In genomic region chr3:146684811-146685675, GRCm38 (mm10) we compare ENCODE assay signal across 8 mouse cellular contexts. TPM values are rescaled to one million over a fixed set of nuclear protein-coding genes. Genes with fewer than 3 reads are reported as not detected.
DNase-seq lines count a peak whose midpoint lies in the region; ATAC-seq and TF ChIP-seq lines count a peak whose summit lies in the region.

Gene Samd13 (minus strand): TSS chr3:146685592.

- no peaks in the 10 kb centered on the region for H3K36me3 ChIP-seq in heart, embryonic 11.5 days (ENCODE audit: control insufficient read depth, insufficient read depth, low read length)
- no peaks in the 10 kb centered on the region for H3K36me3 ChIP-seq in liver, embryonic 14.5 days (replicated peaks; ENCODE audit: control insufficient read depth, insufficient read depth, low read depth)

- TF ChIP-seq EP300 in liver, embryonic 14.5 days (IDR thresholded peaks at IDR 0.05; ENCODE audit: low read depth): no peak

- TF ChIP-seq POLR2A in embryonic fibroblast, embryonic 13.5 days (IDR thresholded peaks at IDR 0.05; ENCODE audit: low read depth, low read length): peak; percentile 39; the same call in 1 of the 2 replicates

- no peaks in the 10 kb centered on the region for H3K9me3 ChIP-seq in heart, embryonic 11.5 days (replicated peaks; ENCODE audit: control insufficient read depth, low read length)
- no peaks in the 10 kb centered on the region for H3K9me3 ChIP-seq in liver, embryonic 14.5 days (ENCODE audit: control insufficient read depth, low read length)

- H3K4me3 ChIP-seq in embryonic fibroblast, embryonic 13.5 days (ENCODE audit: insufficient read depth, low read length): peak within 1 kb of the TSS; percentile 49
- H3K4me3 ChIP-seq in heart, embryonic 11.5 days (ENCODE audit: low read depth, low read length): peak within 1 kb of the TSS; percentile 50
- peak within 1 kb of the TSS; percentile 49 to 55 for H3K4me3 ChIP-seq in liver, embryonic 14.5 days (ENCODE audit: insufficient read depth in 1 of 2, low read depth in 2 of 2, low read length in 2 of 2)

- peak within 1 kb of the TSS; percentile 83 for H3K4me2 ChIP-seq in heart, embryonic 11.5 days
- H3K4me2 ChIP-seq in liver, embryonic 14.5 days (ENCODE audit: low read depth): peak within 1 kb of the TSS; percentile 76

- DNase-seq in cerebellum, postnatal 10 days: peak; percentile 83 to 89
- DNase-seq in cerebellum, adult 9-11 months: no peak
- DNase-seq in kidney, adult 9 months: peak; percentile 12
- no peak for DNase-seq in liver, embryonic 14.5 days (ENCODE audit: low read depth in 3 of 3, low spot score in 3 of 3)
- DNase-seq in neural tube, embryonic 10.5 days (ENCODE audit: extremely low spot score, low spot score): peak; percentile 80
- peak; percentile 80 for DNase-seq in testis, postnatal 10 days (ENCODE audit: low spot score)

- 3% methylated on average over 50 of the region's 50 CpGs for WGBS in heart, embryonic 11.5 days (ENCODE audit: insufficient replicate concordance)
- 4% methylated on average over 50 of the region's 50 CpGs for WGBS in liver, embryonic 14.5 days (ENCODE audit: insufficient replicate concordance)

- no peak within 1 kb of the TSS for H3K27ac ChIP-seq in embryonic fibroblast, embryonic 13.5 days (ENCODE audit: insufficient read depth, low read length)
- H3K27ac ChIP-seq in heart, embryonic 11.5 days (ENCODE audit: low read depth, low read length): no peak within 1 kb of the TSS
- H3K27ac ChIP-seq in liver, embryonic 14.5 days: no peak within 1 kb of the TSS

- no peaks in the 10 kb centered on the region for H3K27me3 ChIP-seq in heart, embryonic 11.5 days (ENCODE audit: control insufficient read depth, insufficient read depth, low read length)
- peaks cover 17% of the 10 kb centered on the region for H3K27me3 ChIP-seq in liver, embryonic 14.5 days (ENCODE audit: control insufficient read depth, insufficient read depth, low read length)

- TF ChIP-seq CTCF in embryonic fibroblast, embryonic 13.5 days (IDR thresholded peaks at IDR 0.05; ENCODE audit: borderline replicate concordance, insufficient read depth, low read length): no peak
- no peak for TF ChIP-seq CTCF in liver, embryonic 14.5 days (IDR thresholded peaks at IDR 0.05; ENCODE audit: low read depth)

- H3K4me1 ChIP-seq in embryonic fibroblast, embryonic 13.5 days (ENCODE audit: control insufficient read depth, insufficient read depth, low read length): peaks cover 5% of the 10 kb centered on the region; the same call in 1 of the 2 replicates
- peaks cover 27% of the 10 kb centered on the region for H3K4me1 ChIP-seq in heart, embryonic 11.5 days (ENCODE audit: control insufficient read depth, insufficient read depth, low read length)
- peaks cover 0 to 11% of the 10 kb centered on the region in 2 experiments; a peak in 2 of 4 replicates for H3K4me1 ChIP-seq in liver, embryonic 14.5 days (replicated peaks; ENCODE audit: control insufficient read depth in 2 of 2, insufficient read depth in 2 of 2, low read length in 1 of 2)

- H3K9ac ChIP-seq in heart, embryonic 11.5 days (ENCODE audit: low read depth, low read length): peak within 1 kb of the TSS; percentile 63
- H3K9ac ChIP-seq in liver, embryonic 14.5 days (replicated peaks): peak within 1 kb of the TSS; percentile 1

- peak; percentile 82 for ATAC-seq in heart, embryonic 11.5 days (replicated peaks; ENCODE audit: insufficient number of reproducible peaks, low FRiP score, low TSS enrichment)
- peak; percentile 36 for ATAC-seq in liver, embryonic 14.5 days (ENCODE audit: insufficient read depth)

RNA-seq across cellular contexts. Expression of gene Samd13, which starts in this region (rescaled TPM):
- polyA plus RNA-seq in embryonic fibroblast, embryonic 13.5 days (2011; ENCODE audit: insufficient read length, low read depth, missing spikeins): 0.53 and 1.1 TPM in 2 replicates
- 1.2 and 1.7 TPM in 2 replicates for polyA plus RNA-seq in heart, embryonic 11.5 days (2014; fragmentation: Nextera tagmentation; extraction: Ambion mirVana)
- 0.06 and 0.27 TPM in 2 replicates for polyA plus RNA-seq in liver, embryonic 14.5 days (2012; rRNA removed)
- polyA plus RNA-seq in liver, embryonic 14.5 days (2014; fragmentation: Nextera tagmentation; extraction: Ambion mirVana): 0.15 TPM in 1 of 2 replicates, not detected in the other

Comparison
In these comparisons a context has a peak if more than half of its experiments do, and no peak if none do; other contexts are left out.
1. DNase-seq: peak in cerebellum, postnatal 10 days (2 of 2), kidney, adult 9 months (single experiment), neural tube, embryonic 10.5 days (single experiment) and testis, postnatal 10 days (single experiment); none in cerebellum, adult 9-11 months (single experiment) and liver, embryonic 14.5 days (0 of 3).
2. Peak in ATAC-seq, H3K4me3 ChIP-seq, H3K9ac ChIP-seq and H3K4me2 ChIP-seq in liver, embryonic 14.5 days; RNA of the gene not detected or under 1 TPM.
3. Peak in every context shown above with its lines, with median percentiles within 50 percentile points of each other: H3K4me3 ChIP-seq.